Mouse (Mus musculus) heart, embryonic 11.5 days (tissue): ENCODE data around the gene Mxd3. TPM values are rescaled to one million over a fixed set of nuclear protein-coding genes. Genes with fewer than 3 reads are reported as not detected.

Experiments
- ATAC-seq: fragments of 200-750 bp; cut with Nextera tagmentation; replicated peaks from 2 replicates; pipeline ENCODE4 v1.8.0; 2017; ENCODE audit warnings: moderate library complexity; ENCODE audit not compliant: insufficient number of reproducible peaks, low FRiP score, low TSS enrichment
- H3K27ac ChIP-seq: fragments of 300-500 bp; sonication (generic); 2 replicates; pipeline ENCODE4 v1.5.1; 2014; ENCODE audit warnings: mild to moderate bottlenecking, low read depth, low read length
- H3K27me3 ChIP-seq: fragments of 300-500 bp; sonication (generic); 2 replicates; pipeline ENCODE4 v1.6.1; 2014; ENCODE audit warnings: mild to moderate bottlenecking, low read length, mixed read lengths; ENCODE audit not compliant: control insufficient read depth, insufficient read depth
- H3K36me3 ChIP-seq: fragments of 300-500 bp; sonication (generic); 2 replicates; pipeline ENCODE4 v1.6.1; 2014; ENCODE audit warnings: mild to moderate bottlenecking, low read length, moderate library complexity, mixed read lengths; ENCODE audit not compliant: control insufficient read depth, insufficient read depth
- H3K4me1 ChIP-seq: fragments of 300-500 bp; sonication (generic); 2 replicates; pipeline ENCODE4 v1.6.1; 2014; ENCODE audit warnings: low read length; ENCODE audit not compliant: control insufficient read depth, insufficient read depth
- H3K4me2 ChIP-seq: fragments of 300-500 bp; sonication (generic); 2 replicates; pipeline ENCODE4 v1.6.1; 2014; ENCODE audit warnings: mild to moderate bottlenecking, moderate library complexity
- H3K4me3 ChIP-seq: fragments of 300-500 bp; sonication (generic); 2 replicates; pipeline ENCODE4 v1.5.1; 2014; ENCODE audit warnings: low read depth, low read length
- H3K9ac ChIP-seq: fragments of 300-500 bp; sonication (generic); 2 replicates; pipeline ENCODE4 v1.6.1; 2014; ENCODE audit warnings: mild to moderate bottlenecking, low read depth, low read length, moderate library complexity
- H3K9me3 ChIP-seq: fragments of 300-500 bp; sonication (generic); replicated peaks from 2 replicates; pipeline ENCODE4 v1.6.1; 2016; ENCODE audit warnings: low read length; ENCODE audit not compliant: control insufficient read depth
- WGBS: fragments of 180-500 bp; shearing (Covaris S2); extraction: QIAGEN DNeasy Blood & Tissue Kit; methylation state at CpG from one replicate; pipeline ENCODE4 v1.1.7; 2014; ENCODE audit not compliant: insufficient replicate concordance; 5-methylcytosine and 5-hydroxymethylcytosine counted together
- polyA plus RNA-seq: library from polyadenylated mRNA; unstranded; fragments of >200 nt; fragmentation: Nextera tagmentation; extraction: Ambion mirVana; gene quantifications from 2 replicates; pipeline ENCODE4 v1.2.1, GENCODE M21; 2014

Mxd3 gene
- polyA plus RNA-seq, result 17.6 and 18.0 TPM in 2 replicates

DNA sequence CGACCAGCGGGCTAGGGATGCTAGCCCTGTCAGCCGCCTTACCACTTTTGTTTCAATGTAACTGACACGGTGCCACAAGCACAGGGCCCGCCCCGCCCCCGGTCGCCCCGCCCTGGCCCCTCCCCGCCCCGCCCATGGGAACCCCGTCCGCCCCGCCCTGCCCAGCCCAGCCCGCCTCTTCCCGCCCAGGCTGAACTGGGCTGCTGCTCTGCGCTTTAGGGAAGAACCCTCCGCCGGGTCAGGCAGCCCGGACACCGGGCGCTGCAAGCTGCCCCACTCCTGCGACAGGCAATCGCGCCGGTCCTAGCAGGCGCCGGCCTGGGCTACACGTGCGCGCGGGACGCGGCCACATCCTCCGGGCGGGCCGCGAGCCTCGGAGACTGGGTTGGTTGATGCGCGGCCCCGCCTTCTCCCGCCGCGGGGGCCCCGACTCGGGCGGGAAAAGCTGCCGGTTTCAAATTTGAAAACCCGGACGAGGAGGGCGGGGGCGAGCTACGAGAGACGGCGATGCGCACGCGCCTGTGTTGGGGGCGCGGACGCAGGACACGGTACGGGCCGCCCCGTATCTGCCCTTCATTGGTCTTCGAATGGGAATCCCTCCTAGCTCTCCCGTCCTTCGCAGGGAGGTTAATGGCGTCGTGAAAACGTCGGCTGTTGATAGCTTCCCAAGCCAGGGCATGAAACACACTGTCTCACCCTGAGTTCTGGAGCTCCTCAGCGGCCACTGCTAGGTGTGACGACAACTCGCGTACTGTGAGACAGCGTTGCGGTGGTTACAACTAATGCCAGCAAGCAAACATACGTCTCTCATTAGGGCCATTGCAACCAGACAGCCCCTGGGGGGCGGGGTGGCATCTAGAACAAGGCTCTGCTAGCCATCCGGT is at the start of gene Mxd3:
TSS of gene Mxd3 (minus strand) at position 141 of the 884 bp plus-strand sequence.
- under 1% methylated on average over 80 of the region's 82 CpGs for WGBS
- Histone ChIP-seq H3K27ac (peak within 1 kb of the TSS; percentile 89), H3K9ac (peak within 1 kb of the TSS; percentile 84), H3K4me1 (peaks cover 19% of the 10 kb centered on the region), H3K4me2 (peak within 1 kb of the TSS; percentile 94), H3K27me3 (peaks cover 6% of the 10 kb centered on the region), H3K9me3 (no peaks in the 10 kb centered on the region), H3K4me3 (peak within 1 kb of the TSS; percentile 70), H3K36me3 (peaks cover 10% of the 10 kb centered on the region)
- ATAC-seq, result peak; percentile 84

DNA sequence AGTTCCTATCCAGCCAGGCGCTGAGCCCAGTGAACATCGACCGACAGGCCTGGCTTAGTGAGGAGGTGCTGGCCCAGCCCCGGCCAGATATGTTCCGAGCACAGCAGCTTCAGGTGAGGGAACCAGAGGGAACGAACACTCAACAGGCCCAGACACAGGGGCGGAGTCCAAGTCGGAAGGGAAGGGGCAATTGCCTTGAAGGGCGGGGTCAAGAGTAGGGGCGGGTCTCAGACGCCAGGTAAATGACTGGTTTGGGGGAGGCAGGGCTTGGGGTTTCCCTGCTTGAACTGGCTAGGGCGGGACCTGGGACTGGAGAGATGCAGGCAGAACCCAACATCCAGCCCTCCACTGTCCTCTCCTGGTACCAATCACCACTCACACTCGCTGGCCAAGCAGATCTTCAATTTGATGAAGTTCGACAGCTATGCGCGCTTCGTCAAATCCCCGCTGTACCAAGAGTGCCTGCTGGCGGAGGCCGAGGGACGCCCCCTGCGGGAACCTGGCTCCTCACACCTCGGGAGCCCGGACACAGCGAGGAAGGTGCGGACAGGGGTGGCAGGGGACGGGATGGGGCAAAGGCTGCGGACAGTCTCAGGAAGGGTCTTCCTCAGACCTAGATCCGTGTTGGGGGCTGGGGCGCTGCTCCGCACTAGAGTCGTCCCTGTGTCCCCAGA is 49.4 kb upstream of the Mxd3 start:
- H3K4me2 ChIP-seq, result peak overlapping the region; percentile 38; the same call in 1 of the 2 replicates
- no peaks in the 10 kb centered on the region for H3K4me1 ChIP-seq
- ATAC-seq, result 0 out of 2 replicates have a peak, but pooled peaks have one; percentile 18
- WGBS, result 3% methylated on average over 32 of the region's 32 CpGs
- H3K4me3 ChIP-seq, result no peak overlapping the region
- no peaks in the 10 kb centered on the region for H3K9me3 ChIP-seq
- no peak overlapping the region for H3K27ac ChIP-seq
- H3K9ac ChIP-seq, result no peak overlapping the region
- no peaks in the 10 kb centered on the region for H3K36me3 ChIP-seq
- H3K27me3 ChIP-seq, result peaks cover 75% of the 10 kb centered on the region

DNA sequence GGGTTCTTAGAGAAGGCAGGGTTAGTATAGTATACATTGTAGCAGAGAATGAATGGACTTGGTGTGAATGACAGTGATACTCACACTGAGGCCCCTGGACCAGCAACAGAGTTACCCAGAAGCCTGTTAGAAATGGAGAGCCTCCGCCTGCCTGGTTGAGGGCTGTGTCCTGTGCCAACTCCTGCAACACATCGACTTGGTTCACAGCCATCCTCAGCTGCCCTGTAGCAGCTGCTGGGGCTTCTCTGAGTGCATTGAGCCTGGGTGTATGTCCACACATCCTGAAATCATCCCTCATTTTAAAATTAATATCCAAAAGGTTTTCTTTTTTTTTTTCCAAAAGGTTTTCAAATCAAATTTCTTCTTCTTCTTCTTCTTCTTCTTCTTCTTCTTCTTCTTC is 46.3 kb upstream of the Mxd3 start:
- Histone ChIP-seq H3K4me1 (no peaks in the 10 kb centered on the region), H3K36me3 (no peaks in the 10 kb centered on the region), H3K4me3 (no peak overlapping the region), H3K4me2 (no peak overlapping the region), H3K9ac (no peak overlapping the region), H3K9me3 (no peaks in the 10 kb centered on the region), H3K27ac (no peak overlapping the region), H3K27me3 (peaks cover 82% of the 10 kb centered on the region)
- 65% methylated on average over 2 of the region's 2 CpGs for WGBS
- no peak for ATAC-seq

DNA sequence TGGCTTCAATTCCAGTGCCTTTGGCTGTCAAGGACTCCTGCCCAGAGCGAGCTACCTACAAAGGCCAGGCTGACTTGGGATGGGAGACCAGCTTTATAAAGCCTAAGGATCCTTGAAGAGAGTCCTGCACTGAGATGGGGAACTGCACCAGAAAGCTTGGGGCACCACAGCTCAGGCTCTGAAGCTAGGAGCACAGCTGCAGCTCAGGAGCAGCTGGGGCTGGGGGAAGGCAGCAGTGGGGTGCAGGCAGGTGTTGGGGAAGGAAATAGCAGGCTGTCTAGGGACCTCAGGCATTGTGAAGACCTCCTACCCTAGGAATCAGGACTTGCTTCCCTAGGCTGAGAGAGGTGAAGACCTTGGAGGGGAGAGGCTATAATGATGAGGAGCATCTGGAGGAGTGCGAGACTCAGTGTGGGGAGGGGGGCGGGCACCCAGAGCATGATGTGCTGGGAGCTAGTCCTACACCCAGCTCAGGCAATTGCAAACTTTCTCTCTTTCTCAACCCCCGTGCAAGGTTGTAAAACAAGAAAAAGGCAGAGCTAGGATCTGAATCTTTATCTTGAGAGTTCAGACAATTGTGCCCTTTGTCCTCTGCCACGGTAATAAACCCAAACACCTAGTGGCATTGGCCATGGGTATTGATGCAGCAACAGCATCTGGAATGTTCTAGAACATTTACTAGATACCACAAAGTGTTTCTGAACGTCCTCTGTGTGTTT is 44.7 kb upstream of the Mxd3 start:
- Histone ChIP-seq H3K4me2 (no peak overlapping the region), H3K9ac (no peak overlapping the region), H3K9me3 (no peaks in the 10 kb centered on the region), H3K27me3 (peaks cover 68% of the 10 kb centered on the region), H3K27ac (no peak overlapping the region), H3K36me3 (no peaks in the 10 kb centered on the region), H3K4me3 (no peak overlapping the region), H3K4me1 (no peaks in the 10 kb centered on the region)
- ATAC-seq, result no peak
- 59% methylated on average over 6 of the region's 6 CpGs for WGBS

DNA sequence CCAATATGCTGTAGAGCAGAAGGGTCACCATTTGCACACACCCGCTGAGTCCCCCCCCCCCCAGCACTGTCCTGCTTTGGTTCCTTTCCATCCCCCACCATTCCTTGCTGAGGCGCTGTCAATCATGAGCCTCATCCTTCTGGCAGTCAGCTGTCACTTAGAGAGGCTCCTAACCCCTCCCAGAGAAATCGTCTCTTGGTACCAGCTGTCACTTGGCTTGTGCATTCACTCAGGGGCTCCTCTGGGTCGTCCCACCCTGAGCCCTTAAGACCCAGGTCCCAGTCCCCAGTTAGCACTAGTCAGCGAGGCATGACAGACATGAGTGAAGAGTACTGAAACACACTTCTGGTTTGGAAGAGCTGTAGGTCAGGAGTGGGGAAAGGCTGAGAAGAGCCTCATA is 42.1 kb upstream of the Mxd3 start:
- no peak for ATAC-seq
- no peaks in the 10 kb centered on the region for H3K9me3 ChIP-seq
- H3K4me3 ChIP-seq, result no peak overlapping the region
- H3K4me2 ChIP-seq, result no peak overlapping the region
- no peak overlapping the region for H3K9ac ChIP-seq
- no peaks in the 10 kb centered on the region for H3K4me1 ChIP-seq
- H3K27me3 ChIP-seq, result peaks cover 45% of the 10 kb centered on the region
- H3K36me3 ChIP-seq, result no peaks in the 10 kb centered on the region
- H3K27ac ChIP-seq, result no peak overlapping the region
- 43% methylated on average over 5 of the region's 5 CpGs for WGBS

DNA sequence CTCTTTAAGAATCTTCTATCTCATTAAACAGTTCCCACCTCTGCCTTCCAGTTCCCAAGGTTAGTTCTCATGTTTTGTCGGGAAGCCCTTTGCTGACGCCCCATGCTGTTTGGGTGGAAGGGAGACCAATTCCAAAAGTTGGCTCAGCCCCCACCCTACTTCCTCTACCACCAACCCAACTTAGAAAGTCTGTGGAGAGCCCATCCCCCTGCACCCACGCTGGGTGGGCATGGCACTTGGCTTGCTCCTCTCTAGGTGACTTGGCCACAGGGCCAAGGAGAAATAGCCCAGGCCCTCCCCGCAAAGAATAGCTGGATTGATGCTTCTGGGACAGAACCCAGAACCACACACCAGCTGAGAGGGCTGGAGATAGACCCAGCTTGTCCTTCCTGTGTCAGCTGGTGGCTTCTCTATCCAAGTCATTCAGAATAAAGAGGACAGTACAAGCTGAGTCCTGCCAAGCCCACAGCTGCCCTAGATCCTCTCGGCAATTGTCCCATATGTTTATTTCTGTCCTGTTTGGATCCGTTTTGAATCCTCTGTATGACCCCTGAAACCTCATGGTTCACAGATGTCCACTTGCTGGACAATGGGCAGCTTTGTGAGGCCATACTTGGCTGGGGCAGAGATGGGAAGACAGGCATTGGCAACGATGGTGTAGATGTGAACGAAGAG is 41.5 kb upstream of the Mxd3 start:
- Histone ChIP-seq H3K4me1 (no peaks in the 10 kb centered on the region), H3K36me3 (no peaks in the 10 kb centered on the region), H3K27me3 (peaks cover 45% of the 10 kb centered on the region), H3K4me2 (no peak overlapping the region), H3K4me3 (no peak overlapping the region), H3K9me3 (no peaks in the 10 kb centered on the region), H3K9ac (no peak overlapping the region), H3K27ac (no peak overlapping the region)
- no peak for ATAC-seq
- 65% methylated on average over 8 of the region's 8 CpGs for WGBS

DNA sequence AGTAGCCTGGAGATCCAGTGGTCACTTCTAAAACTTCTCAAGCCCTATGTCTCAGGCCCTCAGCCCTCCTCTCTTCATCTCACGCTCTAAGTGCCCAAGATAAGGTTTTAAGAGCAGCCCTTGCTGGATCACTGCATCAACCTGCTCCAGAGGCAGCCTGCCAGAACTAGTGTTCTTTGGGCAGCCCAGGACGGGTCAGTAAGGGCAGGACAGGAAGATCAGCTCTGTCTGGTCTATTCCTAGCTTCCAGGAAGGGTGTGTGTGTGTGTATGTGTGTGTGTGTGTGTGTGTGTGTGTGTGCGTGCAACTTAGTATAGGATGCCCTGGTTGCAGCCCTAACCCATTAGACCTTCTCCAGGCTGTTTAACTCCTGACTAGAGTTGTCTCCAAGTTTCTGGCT is 40.6 kb upstream of the Mxd3 start:
- H3K27me3 ChIP-seq, result peaks cover 38% of the 10 kb centered on the region
- H3K9me3 ChIP-seq, result no peaks in the 10 kb centered on the region
- H3K4me3 ChIP-seq, result no peak overlapping the region
- 52% methylated on average over 3 of the region's 3 CpGs for WGBS
- no peak overlapping the region for H3K4me2 ChIP-seq
- no peaks in the 10 kb centered on the region for H3K4me1 ChIP-seq
- H3K36me3 ChIP-seq, result no peaks in the 10 kb centered on the region
- H3K9ac ChIP-seq, result no peak overlapping the region
- no peak for ATAC-seq
- H3K27ac ChIP-seq, result no peak overlapping the region

DNA sequence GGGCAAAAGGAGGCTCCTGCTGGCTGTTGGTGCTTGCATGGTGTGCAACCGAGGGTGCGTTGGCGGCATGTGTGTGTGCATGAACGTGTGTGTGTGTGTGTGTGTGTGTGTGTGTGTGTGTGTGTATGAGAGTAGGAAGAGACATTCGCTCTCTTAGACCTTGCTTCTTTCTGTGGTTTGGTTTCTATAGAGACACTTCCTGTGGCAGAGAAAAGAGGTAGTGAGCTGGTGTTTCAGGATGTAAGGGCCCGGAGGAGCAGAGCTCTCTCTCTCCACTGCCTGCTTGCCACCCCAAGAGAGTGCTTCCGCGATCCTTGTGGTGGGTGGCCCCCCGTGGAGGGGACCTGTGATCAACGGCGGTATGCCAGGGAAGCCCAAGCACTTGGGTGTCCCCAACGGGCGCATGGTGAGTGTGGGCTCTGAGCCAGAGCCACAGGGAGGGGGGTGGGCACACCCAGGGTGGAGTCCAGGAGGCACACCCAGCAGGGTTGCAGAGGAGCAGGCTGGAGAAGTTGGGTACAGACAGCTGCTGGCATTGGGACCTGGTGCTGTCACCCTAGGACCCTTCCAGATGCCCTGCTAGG is 40.0 kb upstream of the Mxd3 start, which contains the start of gene Rgs14:
TSS of gene Rgs14 (plus strand) at position 202 of the 584 bp plus-strand sequence.
- H3K27ac ChIP-seq, result no peak within 1 kb of the TSS
- H3K36me3 ChIP-seq, result no peaks in the 10 kb centered on the region
- no peak within 1 kb of the TSS for H3K4me3 ChIP-seq
- H3K4me1 ChIP-seq, result no peaks in the 10 kb centered on the region
- no peak within 1 kb of the TSS for H3K9ac ChIP-seq
- peaks cover 33% of the 10 kb centered on the region for H3K27me3 ChIP-seq
- WGBS, result 52% methylated on average over 13 of the region's 13 CpGs
- no peaks in the 10 kb centered on the region for H3K9me3 ChIP-seq
- ATAC-seq, result no peak
- H3K4me2 ChIP-seq, result no peak within 1 kb of the TSS; the same call in 1 of the 2 replicates
